Mouse (Mus musculus) thymus, adult 2 months (tissue): Measurements from ENCODE around the gene Fam169a. TPM values are rescaled to one million over a fixed set of nuclear protein-coding genes. Genes with fewer than 3 reads are reported as not detected.

ENCODE experiments used
- DNase-seq: peaks from one replicate; pipeline ENCODE4 v3.0.0; 2021
- H3K27ac ChIP-seq: fragments of 200-500 bp; 2 replicates; pipeline ENCODE4 v1.5.1; 2012; ENCODE audit warnings: low read length, control low read depth; ENCODE audit not compliant: control insufficient read depth, insufficient read depth
- H3K27me3 ChIP-seq: fragments of 200-500 bp; 2 replicates; pipeline ENCODE4 v1.6.1; 2012; ENCODE audit warnings: mild to moderate bottlenecking, low read length, moderate library complexity, mixed read lengths; ENCODE audit not compliant: control insufficient read depth, insufficient read depth
- H3K36me3 ChIP-seq: fragments of 200-500 bp; 2 replicates; pipeline ENCODE4 v1.6.1; 2012; ENCODE audit warnings: mild to moderate bottlenecking, low read length, moderate library complexity; ENCODE audit not compliant: control insufficient read depth, insufficient read depth
- H3K4me1 ChIP-seq: fragments of 200-500 bp; replicated peaks from 2 replicates; pipeline ENCODE4 v1.6.1; 2012; ENCODE audit warnings: low read length; ENCODE audit not compliant: control insufficient read depth, insufficient read depth
- H3K4me3 ChIP-seq: fragments of 200-500 bp; 2 replicates; pipeline ENCODE4 v1.5.1; 2012; ENCODE audit warnings: mild to moderate bottlenecking, low read length, control low read depth, moderate library complexity; ENCODE audit not compliant: control insufficient read depth, insufficient read depth
- CTCF ChIP-seq: fragments of 200-500 bp; IDR thresholded peaks from 2 replicates; pipeline ENCODE4 v1.5.1; 2012; ENCODE audit warnings: mild to moderate bottlenecking, control low read depth, low read length, moderate library complexity, borderline replicate concordance; ENCODE audit not compliant: control insufficient read depth, poor library complexity, insufficient read depth; ENCODE audit errors: extremely low read depth
- POLR2A ChIP-seq: fragments of 200-500 bp; IDR thresholded peaks from 2 replicates; pipeline ENCODE4 v1.6.1; 2012; ENCODE audit warnings: mild to moderate bottlenecking, low read length, control low read depth, moderate library complexity; ENCODE audit not compliant: control insufficient read depth, poor library complexity, insufficient read depth; ENCODE audit errors: extremely low read depth
- WGBS: fragments of 180-500 bp; shearing (Covaris S2); methylation state at CpG from one replicate; pipeline ENCODE4 v1.1.7; 2018; 5-methylcytosine and 5-hydroxymethylcytosine counted together
- polyA plus RNA-seq: library from polyadenylated mRNA; depleted of rRNA; stranded (reverse); fragments of >200 nt; gene quantifications from 2 replicates; pipeline ENCODE4 v1.2.3, GENCODE M21; 2012

Gene Fam169a
- polyA plus RNA-seq, 1 experiment, result 0.03 TPM

- H3K4me3 ChIP-seq, result no peak overlapping the region
- 27% methylated on average over 11 of the region's 11 CpGs for WGBS
- no peaks in the 10 kb centered on the region for H3K27me3 ChIP-seq
- no peak overlapping the region for H3K27ac ChIP-seq
- peak; percentile 43 for DNase-seq
- no peaks in the 10 kb centered on the region for H3K4me1 ChIP-seq
- no peaks in the 10 kb centered on the region for H3K36me3 ChIP-seq
- no peak for TF ChIP-seq CTCF
- TF ChIP-seq POLR2A, result no peak
Measured at GRCm38 (mm10) chr13:97052667-97053066, 14.4 kb upstream of the Fam169a start.

- WGBS, result 86% methylated on average over 8 of the region's 8 CpGs
- no peaks in the 10 kb centered on the region for H3K36me3 ChIP-seq
- no peaks in the 10 kb centered on the region for H3K27me3 ChIP-seq
- no peak overlapping the region for H3K27ac ChIP-seq
- H3K4me1 ChIP-seq, result no peaks in the 10 kb centered on the region
- DNase-seq, result no peak
- H3K4me3 ChIP-seq, result no peak overlapping the region
- TF ChIP-seq CTCF, result no peak
- no peak for TF ChIP-seq POLR2A
Measured at GRCm38 (mm10) chr13:97053844-97054243, 13.2 kb upstream of the Fam169a start.

- Histone ChIP-seq H3K27me3 (no peaks in the 10 kb centered on the region), H3K36me3 (no peaks in the 10 kb centered on the region), H3K27ac (no peak overlapping the region), H3K4me3 (no peak overlapping the region), H3K4me1 (no peaks in the 10 kb centered on the region)
- TF ChIP-seq POLR2A (no peak), CTCF (no peak)
- 85% methylated on average over 4 of the region's 4 CpGs for WGBS
- no peak for DNase-seq
Measured at GRCm38 (mm10) chr13:97057817-97058216, 9.3 kb upstream of the Fam169a start.

- Histone ChIP-seq H3K4me1 (no peaks in the 10 kb centered on the region), H3K27me3 (no peaks in the 10 kb centered on the region), H3K36me3 (no peaks in the 10 kb centered on the region), H3K27ac (no peak overlapping the region), H3K4me3 (no peak overlapping the region)
- no peak for TF ChIP-seq CTCF
- TF ChIP-seq POLR2A, result no peak
- WGBS, result 97% methylated on average over 6 of the region's 6 CpGs
- DNase-seq, result no peak
Measured at GRCm38 (mm10) chr13:97059746-97060145, 7.3 kb upstream of the Fam169a start.

GRCm38 (mm10) chr13:97060331-97060730 lies 6.8 kb upstream of the Fam169a start:
- 93% methylated on average over 5 of the region's 8 CpGs for WGBS
- no peak overlapping the region for H3K27ac ChIP-seq
- no peak for TF ChIP-seq CTCF
- no peak overlapping the region for H3K4me3 ChIP-seq
- H3K4me1 ChIP-seq, result no peaks in the 10 kb centered on the region
- H3K36me3 ChIP-seq, result no peaks in the 10 kb centered on the region
- H3K27me3 ChIP-seq, result no peaks in the 10 kb centered on the region
- no peak for DNase-seq

- Histone ChIP-seq H3K36me3 (no peaks in the 10 kb centered on the region), H3K4me3 (no peak overlapping the region), H3K27me3 (no peaks in the 10 kb centered on the region), H3K4me1 (no peaks in the 10 kb centered on the region), H3K27ac (no peak overlapping the region)
- 94% methylated on average over 3 of the region's 3 CpGs for WGBS
- no peak for DNase-seq
- no peak for TF ChIP-seq CTCF
- TF ChIP-seq POLR2A, result no peak
Measured at GRCm38 (mm10) chr13:97062151-97062550, 4.9 kb upstream of the Fam169a start.

GRCm38 (mm10) chr13:97063431-97063830 lies 3.7 kb upstream of the Fam169a start:
- Histone ChIP-seq H3K36me3 (no peaks in the 10 kb centered on the region), H3K27ac (no peak overlapping the region), H3K27me3 (no peaks in the 10 kb centered on the region), H3K4me1 (no peaks in the 10 kb centered on the region), H3K4me3 (no peak overlapping the region)
- TF ChIP-seq POLR2A (no peak), CTCF (no peak)
- DNase-seq, result no peak
- WGBS, result 6% methylated on average over 2 of the region's 2 CpGs
